ENCODE assay signal across 12 mouse cellular contexts in genomic region chr11:55453640-55454039, GRCm38 (mm10). TPM values are rescaled to one million over a fixed set of nuclear protein-coding genes. Genes with fewer than 3 reads are reported as not detected.
DNase-seq lines count a peak whose midpoint lies in the region; ATAC-seq and TF ChIP-seq lines count a peak whose summit lies in the region.
"Had no signal": no experiment of that assay in that cellular context is flagged by ENCODE, and none has a peak within 500 bp of the region (broad histone marks: within the 10 kb centered on the region; RNA-seq: fewer than 3 reads in every experiment).

No protein-coding gene starts in this region.

- H3K4me1 ChIP-seq in kidney, adult 2 months (ENCODE audit: control insufficient read depth, insufficient read depth, low read length) = peaks cover 12% of the 10 kb centered on the region; the same call in 1 of the 2 replicates
- no peaks in the 10 kb centered on the region; the same call in 1 of the 2 replicates for H3K4me1 ChIP-seq in heart, postnatal 0 days (ENCODE audit: control insufficient read depth, insufficient read depth)

- no peaks in the 10 kb centered on the region for H3K9me3 ChIP-seq in heart, postnatal 0 days (replicated peaks; ENCODE audit: control insufficient read depth, low read length)
- H3K9me3 ChIP-seq: heart, embryonic 15.5 days; limb, embryonic 15.5 days had no signal

- no peak for TF ChIP-seq CTCF in kidney, adult 2 months (conservative IDR thresholded peaks at IDR 0.05; ENCODE audit: insufficient read depth, insufficient read length, low read depth, low read length)
- TF ChIP-seq CTCF in heart, postnatal 0 days (IDR thresholded peaks at IDR 0.05; ENCODE audit: low read depth) = no peak

- H3K27me3 ChIP-seq in kidney, adult 2 months (replicated peaks; ENCODE audit: control insufficient read depth, insufficient read depth, low read length) = no peaks in the 10 kb centered on the region
- H3K27me3 ChIP-seq in heart, postnatal 0 days (ENCODE audit: control insufficient read depth, insufficient read depth, low read length) = no peaks in the 10 kb centered on the region
- H3K27me3 ChIP-seq: heart, embryonic 15.5 days; limb, embryonic 15.5 days had no signal

- TF ChIP-seq POLR2A in kidney, adult 2 months (IDR thresholded peaks at IDR 0.05; ENCODE audit: low read depth, low read length) = no peak

- no peak overlapping the region for H3K4me3 ChIP-seq in kidney, adult 2 months (ENCODE audit: insufficient read depth, low read depth, low read length)
- no peak overlapping the region for H3K4me3 ChIP-seq in heart, postnatal 0 days (ENCODE audit: low read depth, low read length)
- H3K4me3 ChIP-seq: heart, embryonic 15.5 days; limb, embryonic 15.5 days had no signal

- H3K4me2 ChIP-seq in heart, postnatal 0 days (ENCODE audit: low read depth, low read length) = no peak overlapping the region
- H3K4me2 ChIP-seq: heart, embryonic 15.5 days; limb, embryonic 15.5 days had no signal

- no peak overlapping the region for H3K9ac ChIP-seq in heart, postnatal 0 days (replicated peaks; ENCODE audit: low read depth, low read length)
- H3K9ac ChIP-seq: heart, embryonic 15.5 days; limb, embryonic 15.5 days had no signal

- no peak for ATAC-seq in heart, postnatal 0 days (ENCODE audit: insufficient read depth, low read depth)
- ATAC-seq in inflammation-experienced regulatory T-cells, adult 6 months = no peak

- no peak for TF ChIP-seq EP300 in heart, postnatal 0 days (IDR thresholded peaks at IDR 0.05; ENCODE audit: low read depth)

- H3K27ac ChIP-seq in kidney, adult 2 months (ENCODE audit: insufficient read depth, low read depth, low read length) = peak overlapping the region; percentile 19
- H3K27ac ChIP-seq in heart, postnatal 0 days (ENCODE audit: low read depth) = 0 out of 2 replicates have a peak overlapping the region, but pooled peaks have one; percentile 22
- H3K27ac ChIP-seq: heart, embryonic 15.5 days; limb, embryonic 15.5 days had no signal

- H3K36me3 ChIP-seq in kidney, adult 2 months (ENCODE audit: control insufficient read depth, insufficient read depth, low read length) = no peaks in the 10 kb centered on the region
- peaks cover 32% of the 10 kb centered on the region for H3K36me3 ChIP-seq in heart, postnatal 0 days (replicated peaks; ENCODE audit: control insufficient read depth, insufficient read depth, low read length)

- peak; percentile 51 for DNase-seq in kidney, adult 2 months
- DNase-seq in kidney, adult 18-20 months = no peak
- DNase-seq in spleen, postnatal 36 days (ENCODE audit: low spot score in 2 of 2) = peak; percentile 28 to 43
- no peak for DNase-seq in spleen, adult 12 weeks (ENCODE audit: low spot score)
- DNase-seq in heart, postnatal 0 days (ENCODE audit: low spot score) = no peak
- DNase-seq in skeletal muscle tissue, adult 2 months (ENCODE audit: low read depth, low spot score) = peak; percentile 41
- no peak for DNase-seq in cerebellum, adult 9-10 months
- DNase-seq: embryo, embryonic 11 days; thymus, postnatal 14 days had no signal

- 79% methylated on average over 4 of the region's 4 CpGs for WGBS in kidney, adult 2 months
- 60% methylated on average over 4 of the region's 4 CpGs for WGBS in heart, postnatal 0 days

RNA-seq across cellular contexts. Expression of gene Atox1, which starts 7.4 kb away (rescaled TPM):
- 698 and 771 TPM in 2 replicates for polyA plus RNA-seq in kidney, adult 2 months (2012; rRNA removed)
- 262 and 340 TPM in 2 replicates for total RNA-seq in heart, postnatal 0 days (2014; rRNA removed; ENCODE audit: low replicate concordance)
- 346 and 351 TPM in 2 replicates for polyA plus RNA-seq in heart, postnatal 0 days (2015; fragmentation: Nextera tagmentation; extraction: Ambion mirVana)
- 100 to 1,000 TPM; 193 to 267 (median 197) TPM for polyA plus RNA-seq in inflammation-experienced regulatory T-cells, adult 6 months (2017; shearing (Covaris generic))

RNA-seq across cellular contexts. Expression of gene G3bp1, which starts 15.8 kb away (rescaled TPM):
- polyA plus RNA-seq in kidney, adult 2 months (2012; rRNA removed) = 23.3 and 28.3 TPM in 2 replicates
- 48.5 and 70.6 TPM in 2 replicates for total RNA-seq in heart, postnatal 0 days (2014; rRNA removed; ENCODE audit: low replicate concordance)
- polyA plus RNA-seq in heart, postnatal 0 days (2015; fragmentation: Nextera tagmentation; extraction: Ambion mirVana) = 58.0 and 59.4 TPM in 2 replicates
- 10 to 100 TPM; 63.4 to 72.4 (median 65.1) TPM for polyA plus RNA-seq in inflammation-experienced regulatory T-cells, adult 6 months (2017; shearing (Covaris generic))

RNA-seq across cellular contexts. Expression of gene Sparc, which starts 30.7 kb away (rescaled TPM):
- polyA plus RNA-seq in kidney, adult 2 months (2012; rRNA removed) = 585 and 720 TPM in 2 replicates
- 829 and 887 TPM in 2 replicates for total RNA-seq in heart, postnatal 0 days (2014; rRNA removed; ENCODE audit: low replicate concordance)
- polyA plus RNA-seq in heart, postnatal 0 days (2015; fragmentation: Nextera tagmentation; extraction: Ambion mirVana) = 1,674 and 1,711 TPM in 2 replicates
- not detected for polyA plus RNA-seq in inflammation-experienced regulatory T-cells, adult 6 months (2017; shearing (Covaris generic))

Comparison
In these comparisons a context has a peak if more than half of its experiments do, and no peak if none do; other contexts are left out.
1. DNase-seq: peak in kidney, adult 2 months (single experiment), spleen, postnatal 36 days (2 of 2) and skeletal muscle tissue, adult 2 months (single experiment); none in kidney, adult 18-20 months (single experiment), spleen, adult 12 weeks (single experiment), heart, postnatal 0 days (single experiment) and cerebellum, adult 9-10 months (single experiment).
2. RNA of gene Sparc, which starts 30.7 kb away (polyA plus RNA-seq): 1,674 to 1,711 TPM in heart, postnatal 0 days and 585 to 720 TPM in kidney, adult 2 months; not detected in inflammation-experienced regulatory T-cells, adult 6 months; every median in the first group is over 100 times any median in the second.